9 mouse cellular contexts compared by ENCODE assay signal in the genomic region with DNA sequence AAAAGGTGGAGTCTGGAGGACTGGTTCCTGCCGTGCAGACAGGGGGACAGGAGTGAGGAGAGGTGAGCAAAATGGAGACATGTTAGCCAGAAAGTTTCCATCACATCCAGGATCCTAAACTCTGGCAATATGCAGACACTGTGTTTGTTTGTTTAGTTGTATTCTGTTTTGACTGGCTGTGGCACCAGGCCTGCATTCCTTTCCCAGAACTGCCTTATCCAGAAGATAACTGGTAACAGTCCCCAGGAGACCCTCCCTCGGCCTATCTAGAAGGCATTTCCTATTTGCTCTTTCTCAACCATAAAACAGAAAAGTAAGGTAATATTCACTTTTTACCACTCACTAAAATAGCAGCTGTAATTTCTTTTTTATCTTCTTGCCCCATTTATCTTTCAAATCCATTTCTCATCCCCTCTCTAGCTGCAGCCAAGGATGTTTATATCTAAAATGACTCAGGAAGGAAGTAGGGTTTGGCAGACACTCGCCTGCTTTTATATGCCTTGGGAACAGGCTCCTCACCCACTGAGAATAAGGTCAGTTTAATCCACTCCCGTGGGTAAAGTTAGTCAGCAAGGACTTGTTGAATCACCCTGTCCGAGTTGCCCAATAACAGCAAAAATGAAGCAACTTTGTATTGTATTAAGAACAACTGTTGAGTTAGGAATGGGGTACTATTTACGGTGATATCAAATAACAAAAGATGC.
DNase-seq lines count a peak whose midpoint lies in the region; ATAC-seq and TF ChIP-seq lines count a peak whose summit lies in the region.
"Had no signal": no experiment of that assay in that cellular context is flagged by ENCODE, and none has a peak within 500 bp of the region (broad histone marks: within the 10 kb centered on the region; RNA-seq: fewer than 3 reads in every experiment).

No protein-coding gene starts in this region.

- no peaks in the 10 kb centered on the region for H3K9me3 ChIP-seq in kidney, embryonic 15.5 days (replicated peaks)
- H3K9me3 ChIP-seq in forebrain, embryonic 15.5 days = no peaks in the 10 kb centered on the region
- H3K9me3 ChIP-seq: embryonic facial prominence, embryonic 13.5 days had no signal

- H3K9ac ChIP-seq in kidney, embryonic 15.5 days = no peak overlapping the region
- H3K9ac ChIP-seq in forebrain, embryonic 15.5 days (replicated peaks) = no peak overlapping the region
- H3K9ac ChIP-seq: embryonic facial prominence, embryonic 13.5 days had no signal

- WGBS in kidney, embryonic 15.5 days = 42% methylated on average over 6 of the region's 6 CpGs
- WGBS in thymus, adult 2 months = 50% methylated on average over 6 of the region's 6 CpGs
- WGBS in forebrain, embryonic 15.5 days = 58% methylated on average over 6 of the region's 6 CpGs

- H3K27me3 ChIP-seq in testis, adult 2 months (ENCODE audit: control insufficient read depth, insufficient read depth, low read length) = no peaks in the 10 kb centered on the region
- no peaks in the 10 kb centered on the region for H3K27me3 ChIP-seq in kidney, embryonic 15.5 days
- H3K27me3 ChIP-seq in thymus, adult 2 months (ENCODE audit: control insufficient read depth, insufficient read depth, low read length) = no peaks in the 10 kb centered on the region
- no peaks in the 10 kb centered on the region for H3K27me3 ChIP-seq in forebrain, embryonic 15.5 days
- H3K27me3 ChIP-seq: embryonic facial prominence, embryonic 13.5 days had no signal

- no peak for TF ChIP-seq POLR2A in testis, adult 2 months (IDR thresholded peaks at IDR 0.05; ENCODE audit: control insufficient read depth, low read depth, low read length)
- TF ChIP-seq POLR2A in thymus, adult 2 months (IDR thresholded peaks at IDR 0.05; ENCODE audit: control insufficient read depth, extremely low read depth, insufficient read depth, low read length, poor library complexity) = no peak

- H3K4me1 ChIP-seq in testis, adult 2 months (ENCODE audit: control insufficient read depth, insufficient read depth, low read length) = no peaks in the 10 kb centered on the region
- H3K4me1 ChIP-seq in kidney, embryonic 15.5 days = peaks cover 9% of the 10 kb centered on the region
- H3K4me1 ChIP-seq in thymus, adult 2 months (replicated peaks; ENCODE audit: control insufficient read depth, insufficient read depth, low read length) = no peaks in the 10 kb centered on the region
- peaks cover 3% of the 10 kb centered on the region; the same call in 1 of the 2 replicates for H3K4me1 ChIP-seq in forebrain, embryonic 15.5 days

- no peak overlapping the region for H3K4me2 ChIP-seq in kidney, embryonic 15.5 days
- no peak overlapping the region for H3K4me2 ChIP-seq in forebrain, embryonic 15.5 days (replicated peaks)
- H3K4me2 ChIP-seq: embryonic facial prominence, embryonic 13.5 days had no signal

- ATAC-seq in kidney, embryonic 15.5 days (replicated peaks; ENCODE audit: low FRiP score) = no peak
- no peak for ATAC-seq in forebrain, embryonic 15.5 days (replicated peaks)

- no peak for DNase-seq in testis, postnatal 10 days (ENCODE audit: low spot score)
- DNase-seq in heart, adult 11 months = peak; percentile 98
- peak; percentile 10 for DNase-seq in yolk sac, embryonic 10.5 days (ENCODE audit: low spot score)
- DNase-seq in thymus, adult 2 months = no peak
- no peak for DNase-seq in cerebellum, postnatal 14 days

- H3K36me3 ChIP-seq in testis, adult 2 months (ENCODE audit: control insufficient read depth, insufficient read depth, low read length) = no peaks in the 10 kb centered on the region
- H3K36me3 ChIP-seq in kidney, embryonic 15.5 days = no peaks in the 10 kb centered on the region
- H3K36me3 ChIP-seq in thymus, adult 2 months (ENCODE audit: control insufficient read depth, insufficient read depth, low read length) = no peaks in the 10 kb centered on the region
- H3K36me3 ChIP-seq in forebrain, embryonic 15.5 days = no peaks in the 10 kb centered on the region
- H3K36me3 ChIP-seq: embryonic facial prominence, embryonic 13.5 days had no signal

- H3K4me3 ChIP-seq in testis, adult 2 months (ENCODE audit: control insufficient read depth, low read depth, low read length) = no peak overlapping the region
- H3K4me3 ChIP-seq in kidney, embryonic 15.5 days (replicated peaks) = no peak overlapping the region
- H3K4me3 ChIP-seq in thymus, adult 2 months (ENCODE audit: control insufficient read depth, insufficient read depth, low read length) = no peak overlapping the region
- no peak overlapping the region for H3K4me3 ChIP-seq in forebrain, embryonic 15.5 days
- H3K4me3 ChIP-seq: embryonic facial prominence, embryonic 13.5 days had no signal

- peak overlapping the region; percentile 9; the same call in 1 of the 2 replicates for H3K27ac ChIP-seq in testis, adult 2 months (ENCODE audit: control insufficient read depth, insufficient read depth, low read depth, low read length)
- peak overlapping the region; percentile 67 for H3K27ac ChIP-seq in kidney, embryonic 15.5 days
- no peak overlapping the region for H3K27ac ChIP-seq in thymus, adult 2 months (ENCODE audit: control insufficient read depth, insufficient read depth, low read length)
- no peak overlapping the region for H3K27ac ChIP-seq in forebrain, embryonic 15.5 days (replicated peaks)
- H3K27ac ChIP-seq: embryonic facial prominence, embryonic 13.5 days had no signal

- no peak for TF ChIP-seq CTCF in testis, adult 2 months (IDR thresholded peaks at IDR 0.05; ENCODE audit: control insufficient read depth, insufficient read depth, insufficient replicate concordance, low read depth, low read length)
- TF ChIP-seq CTCF in thymus, adult 2 months (IDR thresholded peaks at IDR 0.05; ENCODE audit: borderline replicate concordance, control insufficient read depth, extremely low read depth, insufficient read depth, low read length, poor library complexity) = no peak

Comparison
In these comparisons a context has a peak if more than half of its experiments do, and no peak if none do; other contexts are left out.
1. H3K27ac ChIP-seq: peak in testis, adult 2 months (single experiment) and kidney, embryonic 15.5 days (single experiment); none in thymus, adult 2 months (single experiment) and forebrain, embryonic 15.5 days (single experiment).
2. DNase-seq: peak in heart, adult 11 months (single experiment) and yolk sac, embryonic 10.5 days (single experiment); none in testis, postnatal 10 days (single experiment), thymus, adult 2 months (single experiment) and cerebellum, postnatal 14 days (0 of 2).